Mouse (Mus musculus): ENCODE measurements around the gene Fam198a. TPM values are rescaled to one million over a fixed set of nuclear protein-coding genes. Genes with fewer than 3 reads are reported as not detected.

Gene Fam198a
- polyA plus RNA-seq, 1 experiment from 2014 or later: 0.45 TPM

GRCm38 (mm10) chr9:122022776-122023175 lies 72.0 kb downstream of the Fam198a start:
- H3K9ac ChIP-seq (ENCODE audit: low read length): no peak overlapping the region
- H3K27me3 ChIP-seq (ENCODE audit: control insufficient read depth, insufficient read depth, low read length): no peaks in the 10 kb centered on the region
- H3K36me3 ChIP-seq (ENCODE audit: control insufficient read depth, insufficient read depth, low read length): no peaks in the 10 kb centered on the region
- no peak overlapping the region for H3K27ac ChIP-seq (replicated peaks; ENCODE audit: low read depth, low read length)
- H3K4me3 ChIP-seq (ENCODE audit: low read depth, low read length): no peak overlapping the region
- WGBS: 66% methylated on average over 9 of the region's 9 CpGs
- H3K9me3 ChIP-seq (ENCODE audit: control insufficient read depth, low read length): no peaks in the 10 kb centered on the region
- DNase-seq (ENCODE audit: low spot score) (no peak), ATAC-seq (ENCODE audit: insufficient number of reproducible peaks, low FRiP score, low TSS enrichment, low read depth) (no peak)
- H3K4me2 ChIP-seq (ENCODE audit: low read depth, severe bottlenecking): no peak overlapping the region
- H3K4me1 ChIP-seq (ENCODE audit: control insufficient read depth, insufficient read depth, low read length): peaks cover 10% of the 10 kb centered on the region

GRCm38 (mm10) chr9:122023873-122024272 lies 73.1 kb downstream of the Fam198a start:
- peaks cover 10% of the 10 kb centered on the region for H3K4me1 ChIP-seq (ENCODE audit: control insufficient read depth, insufficient read depth, low read length)
- no peak overlapping the region for H3K4me2 ChIP-seq (ENCODE audit: low read depth, severe bottlenecking)
- no peaks in the 10 kb centered on the region for H3K36me3 ChIP-seq (ENCODE audit: control insufficient read depth, insufficient read depth, low read length)
- no peaks in the 10 kb centered on the region for H3K27me3 ChIP-seq (ENCODE audit: control insufficient read depth, insufficient read depth, low read length)
- no peak overlapping the region for H3K9ac ChIP-seq (ENCODE audit: low read length)
- H3K27ac ChIP-seq (replicated peaks; ENCODE audit: low read depth, low read length): no peak overlapping the region
- ATAC-seq (ENCODE audit: insufficient number of reproducible peaks, low FRiP score, low TSS enrichment, low read depth) (no peak), DNase-seq (ENCODE audit: low spot score) (no peak)
- no peaks in the 10 kb centered on the region for H3K9me3 ChIP-seq (ENCODE audit: control insufficient read depth, low read length)
- H3K4me3 ChIP-seq (ENCODE audit: low read depth, low read length): no peak overlapping the region
- 81% methylated on average over 5 of the region's 5 CpGs for WGBS

GRCm38 (mm10) chr9:122024419-122024818 lies 73.6 kb downstream of the Fam198a start:
- Histone ChIP-seq H3K9me3 (ENCODE audit: control insufficient read depth, low read length) (no peaks in the 10 kb centered on the region), H3K27me3 (ENCODE audit: control insufficient read depth, insufficient read depth, low read length) (no peaks in the 10 kb centered on the region), H3K9ac (ENCODE audit: low read length) (no peak overlapping the region), H3K4me2 (ENCODE audit: low read depth, severe bottlenecking) (no peak overlapping the region), H3K4me3 (ENCODE audit: low read depth, low read length) (no peak overlapping the region), H3K4me1 (ENCODE audit: control insufficient read depth, insufficient read depth, low read length) (peaks cover 10% of the 10 kb centered on the region), H3K27ac (replicated peaks; ENCODE audit: low read depth, low read length) (no peak overlapping the region), H3K36me3 (ENCODE audit: control insufficient read depth, insufficient read depth, low read length) (no peaks in the 10 kb centered on the region)
- 93% methylated on average over 6 of the region's 6 CpGs for WGBS
- ATAC-seq (ENCODE audit: insufficient number of reproducible peaks, low FRiP score, low TSS enrichment, low read depth) (no peak), DNase-seq (ENCODE audit: low spot score) (no peak)

- 45% methylated on average over 7 of the region's 7 CpGs for WGBS
- no peak for ATAC-seq (ENCODE audit: insufficient number of reproducible peaks, low FRiP score, low TSS enrichment, low read depth)
- Histone ChIP-seq H3K4me1 (ENCODE audit: control insufficient read depth, insufficient read depth, low read length) (peaks cover 10% of the 10 kb centered on the region), H3K4me2 (ENCODE audit: low read depth, severe bottlenecking) (no peak overlapping the region), H3K27ac (replicated peaks; ENCODE audit: low read depth, low read length) (no peak overlapping the region), H3K27me3 (ENCODE audit: control insufficient read depth, insufficient read depth, low read length) (no peaks in the 10 kb centered on the region), H3K9me3 (ENCODE audit: control insufficient read depth, low read length) (no peaks in the 10 kb centered on the region), H3K4me3 (ENCODE audit: low read depth, low read length) (no peak overlapping the region), H3K36me3 (ENCODE audit: control insufficient read depth, insufficient read depth, low read length) (no peaks in the 10 kb centered on the region), H3K9ac (ENCODE audit: low read length) (no peak overlapping the region)
- DNase-seq (ENCODE audit: low spot score): peak; percentile 34
Observed at GRCm38 (mm10) chr9:122025855-122026590, 75.2 kb downstream of the Fam198a start.

GRCm38 (mm10) chr9:122027081-122027913 lies 76.5 kb downstream of the Fam198a start:
- Histone ChIP-seq H3K4me1 (ENCODE audit: control insufficient read depth, insufficient read depth, low read length) (peaks cover 10% of the 10 kb centered on the region), H3K4me2 (ENCODE audit: low read depth, severe bottlenecking) (no peak overlapping the region), H3K9me3 (ENCODE audit: control insufficient read depth, low read length) (no peaks in the 10 kb centered on the region), H3K4me3 (ENCODE audit: low read depth, low read length) (no peak overlapping the region), H3K36me3 (ENCODE audit: control insufficient read depth, insufficient read depth, low read length) (no peaks in the 10 kb centered on the region), H3K27me3 (ENCODE audit: control insufficient read depth, insufficient read depth, low read length) (no peaks in the 10 kb centered on the region), H3K9ac (ENCODE audit: low read length) (no peak overlapping the region), H3K27ac (replicated peaks; ENCODE audit: low read depth, low read length) (no peak overlapping the region; the same call in 1 of the 2 replicates)
- DNase-seq (ENCODE audit: low spot score): no peak
- ATAC-seq (ENCODE audit: insufficient number of reproducible peaks, low FRiP score, low TSS enrichment, low read depth): no peak
- 77% methylated on average over 6 of the region's 6 CpGs for WGBS

- no peak for DNase-seq (ENCODE audit: low spot score)
- no peak overlapping the region for H3K4me3 ChIP-seq (ENCODE audit: low read depth, low read length)
- H3K9me3 ChIP-seq (ENCODE audit: control insufficient read depth, low read length): no peaks in the 10 kb centered on the region
- no peak overlapping the region for H3K4me2 ChIP-seq (ENCODE audit: low read depth, severe bottlenecking)
- peaks cover 10% of the 10 kb centered on the region for H3K4me1 ChIP-seq (ENCODE audit: control insufficient read depth, insufficient read depth, low read length)
- H3K36me3 ChIP-seq (ENCODE audit: control insufficient read depth, insufficient read depth, low read length): no peaks in the 10 kb centered on the region
- H3K27me3 ChIP-seq (ENCODE audit: control insufficient read depth, insufficient read depth, low read length): no peaks in the 10 kb centered on the region
- H3K27ac ChIP-seq (replicated peaks; ENCODE audit: low read depth, low read length): no peak overlapping the region; the same call in 1 of the 2 replicates
- no peak overlapping the region for H3K9ac ChIP-seq (ENCODE audit: low read length)
- no peak for ATAC-seq (ENCODE audit: insufficient number of reproducible peaks, low FRiP score, low TSS enrichment, low read depth)
- 85% methylated on average over 11 of the region's 11 CpGs for WGBS
Observed at GRCm38 (mm10) chr9:122027914-122028745, 77.3 kb downstream of the Fam198a start.

- 93% methylated on average over 7 of the region's 7 CpGs for WGBS
- Histone ChIP-seq H3K4me3 (ENCODE audit: low read depth, low read length) (no peak overlapping the region), H3K36me3 (ENCODE audit: control insufficient read depth, insufficient read depth, low read length) (no peaks in the 10 kb centered on the region), H3K9me3 (ENCODE audit: control insufficient read depth, low read length) (no peaks in the 10 kb centered on the region), H3K27ac (replicated peaks; ENCODE audit: low read depth, low read length) (no peak overlapping the region), H3K27me3 (ENCODE audit: control insufficient read depth, insufficient read depth, low read length) (no peaks in the 10 kb centered on the region), H3K4me2 (ENCODE audit: low read depth, severe bottlenecking) (no peak overlapping the region), H3K9ac (ENCODE audit: low read length) (no peak overlapping the region), H3K4me1 (ENCODE audit: control insufficient read depth, insufficient read depth, low read length) (peaks cover 10% of the 10 kb centered on the region)
- DNase-seq (ENCODE audit: low spot score) (no peak), ATAC-seq (ENCODE audit: insufficient number of reproducible peaks, low FRiP score, low TSS enrichment, low read depth) (no peak)
Observed at GRCm38 (mm10) chr9:122029765-122030164, 79.0 kb downstream of the Fam198a start.
